Mouse (Mus musculus): Measurements from ENCODE around the gene Ntn1.

Gene Ntn1

GRCm38 (mm10) chr11:68215206-68215912 is 185.3 kb downstream of the Ntn1 start:
- in situ Hi-C loops (cut with MboI, MseI): no loop called here

- in situ Hi-C loops (cut with MboI, MseI): no loop called here
Measured at GRCm38 (mm10) chr11:68214496-68215205, 186.0 kb downstream of the Ntn1 start.

GRCm38 (mm10) chr11:68213896-68214295 is 186.7 kb downstream of the Ntn1 start:
- in situ Hi-C loops (cut with MboI, MseI): no loop called here

GRCm38 (mm10) chr11:68211924-68212578 is 188.6 kb downstream of the Ntn1 start:
- in situ Hi-C loops (cut with MboI, MseI): no loop called here

GRCm38 (mm10) chr11:68210714-68211113 is 189.9 kb downstream of the Ntn1 start:
- in situ Hi-C loops (cut with MboI, MseI): no loop called here

GRCm38 (mm10) chr11:68209506-68209905 is 191.1 kb downstream of the Ntn1 start:
- in situ Hi-C loops (cut with MboI, MseI): no loop called here

GRCm38 (mm10) chr11:68208582-68208981 is 192.0 kb downstream of the Ntn1 start:
- in situ Hi-C loops (cut with MboI, MseI): no loop called here

GRCm38 (mm10) chr11:68208023-68208422 is 192.6 kb downstream of the Ntn1 start:
- in situ Hi-C loops (cut with MboI, MseI): no loop called here

- in situ Hi-C loops (cut with MboI, MseI): no loop called here
Measured at GRCm38 (mm10) chr11:68205572-68206229, 194.9 kb downstream of the Ntn1 start.

GRCm38 (mm10) chr11:68204407-68204806 is 196.2 kb downstream of the Ntn1 start:
- in situ Hi-C loops (cut with MboI, MseI): no loop called here

- in situ Hi-C loops (cut with MboI, MseI): no loop called here
Measured at GRCm38 (mm10) chr11:68203658-68204315, 196.8 kb downstream of the Ntn1 start.

GRCm38 (mm10) chr11:68202561-68202960 is 198.1 kb downstream of the Ntn1 start:
- in situ Hi-C loops (cut with MboI, MseI): no loop called here

GRCm38 (mm10) chr11:68201811-68202459 is 198.7 kb downstream of the Ntn1 start:
- in situ Hi-C loops (cut with MboI, MseI): no loop called here

- in situ Hi-C loops (cut with MboI, MseI): no loop called here
Measured at GRCm38 (mm10) chr11:68201063-68201462, 199.6 kb downstream of the Ntn1 start.

GRCm38 (mm10) chr11:68200500-68200899 is 200.1 kb downstream of the Ntn1 start:
- in situ Hi-C loops (cut with MboI, MseI): no loop called here

- in situ Hi-C loops (cut with MboI, MseI): no loop called here
Measured at GRCm38 (mm10) chr11:68199801-68200423, 200.7 kb downstream of the Ntn1 start.

GRCm38 (mm10) chr11:68199103-68199502 is 201.5 kb downstream of the Ntn1 start:
- in situ Hi-C loops (cut with MboI, MseI): no loop called here

GRCm38 (mm10) chr11:68198696-68199095 is 201.9 kb downstream of the Ntn1 start:
- in situ Hi-C loops (cut with MboI, MseI): no loop called here

GRCm38 (mm10) chr11:68197471-68197870 is 203.2 kb downstream of the Ntn1 start:
- in situ Hi-C loops (cut with MboI, MseI): no loop called here

GRCm38 (mm10) chr11:68196566-68196965 is 204.1 kb downstream of the Ntn1 start:
- in situ Hi-C loops (cut with MboI, MseI): no loop called here
